Mouse (Mus musculus): Measurements from ENCODE around the gene Klf6.

DNA sequence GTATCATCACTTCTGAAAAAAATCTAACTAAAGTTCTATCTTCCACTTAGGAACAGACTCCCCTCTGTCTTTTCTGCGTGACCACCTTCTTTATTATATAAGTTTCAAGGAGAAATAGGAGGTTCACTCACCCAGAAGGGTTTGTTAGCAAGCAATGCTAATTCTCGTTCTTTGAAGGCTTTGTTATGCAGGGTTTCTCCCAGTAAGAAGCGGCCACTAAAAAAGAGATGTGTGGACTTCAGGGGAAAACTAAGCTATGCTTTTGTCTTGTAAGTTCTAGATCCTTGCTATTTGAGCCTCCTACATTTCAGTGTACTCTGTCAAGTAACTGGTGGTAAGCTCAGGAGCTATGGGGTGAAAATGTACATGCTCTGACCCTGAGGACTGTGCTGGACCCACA is 38.4 kb downstream of the Klf6 start:
- TF ChIP-seq CTCF (IDR thresholded peaks at IDR 0.05; ENCODE audit: control insufficient read depth, insufficient read depth, low read length) = no peak
- no peak for TF ChIP-seq POLR2A (IDR thresholded peaks at IDR 0.05; ENCODE audit: borderline replicate concordance, control insufficient read depth, low read depth, low read length)

Data from bone marrow, adult 2 months (tissue).